Mouse (Mus musculus): ENCODE measurements around the gene Ppp1r1a.

GRCm38 (mm10) chr15:103511652-103512051, 26.2 kb downstream of the Ppp1r1a start:
- TF ChIP-seq CHD2 (IDR thresholded peaks at IDR 0.05; ENCODE audit: low read depth, low read length) (no peak), ZNF384 (IDR thresholded peaks at IDR 0.05; ENCODE audit: low read depth, low read length) (no peak), HCFC1 (IDR thresholded peaks at IDR 0.05; ENCODE audit: borderline replicate concordance, insufficient read depth, low read length) (no peak)
